Mouse (Mus musculus) C2C12 (cell line): ENCODE data around the gene Spint5. TPM values are rescaled to one million over a fixed set of nuclear protein-coding genes. Genes with fewer than 3 reads are reported as not detected.
"Not testable (repeated sequence)": the region's sequence is repeated elsewhere in the genome, so short reads cannot be mapped to it uniquely, and the experiment has no call there.

Experiments used
- H3K27me3 ChIP-seq: one replicate; pipeline ENCODE4 v1.6.1; 2011; ENCODE audit not compliant: control insufficient read depth, insufficient read depth, insufficient read length
- H3K36me3 ChIP-seq: one replicate; pipeline ENCODE4 v1.6.1; 2011; ENCODE audit not compliant: control insufficient read depth, insufficient read depth
- H3K4me3 ChIP-seq: one replicate; pipeline ENCODE4 v1.5.1; 2011; ENCODE audit warnings: mild to moderate bottlenecking, control low read depth; ENCODE audit not compliant: poor library complexity, insufficient read depth, severe bottlenecking
- H3K79me2 ChIP-seq: one replicate; pipeline ENCODE4 v1.6.1; 2011; ENCODE audit not compliant: control insufficient read depth, insufficient read depth
- H3K79me3 ChIP-seq: one replicate; pipeline ENCODE4 v1.6.1; 2011; ENCODE audit warnings: low read depth, control low read depth
- H3ac ChIP-seq: one replicate; pipeline ENCODE3; 2011; ENCODE audit warnings: low read depth; ENCODE audit not compliant: control insufficient read depth, insufficient read length
- CEBPB ChIP-seq: IDR thresholded peaks from one replicate; pipeline ENCODE4 v1.6.1; 2011; ENCODE audit warnings: low read depth, mild to moderate bottlenecking, control low read depth, moderate library complexity
- CTCF ChIP-seq: IDR thresholded peaks from one replicate; pipeline ENCODE4 v1.5.1; 2011; ENCODE audit not compliant: control insufficient read depth, insufficient read depth, insufficient read length
- FOSL1 ChIP-seq: IDR thresholded peaks from one replicate; pipeline ENCODE4 v1.8.0; 2011; ENCODE audit warnings: mild to moderate bottlenecking, low read length; ENCODE audit not compliant: poor library complexity, insufficient read depth, severe bottlenecking
- MAX ChIP-seq: IDR thresholded peaks from one replicate; pipeline ENCODE4 v1.6.1; 2011; ENCODE audit warnings: mild to moderate bottlenecking, control low read depth
- MYOD1 ChIP-seq: IDR thresholded peaks from one replicate; pipeline ENCODE4 v1.6.1; 2011; ENCODE audit warnings: low read depth; ENCODE audit not compliant: control insufficient read depth, insufficient read length
- MYOG ChIP-seq: IDR thresholded peaks from one replicate; pipeline ENCODE4 v1.6.1; 2011; ENCODE audit not compliant: control insufficient read depth, insufficient read length; ENCODE audit errors: extremely low read depth
- USF1 ChIP-seq: IDR thresholded peaks from one replicate; pipeline ENCODE4 v1.6.1; 2011; ENCODE audit warnings: low read depth, mild to moderate bottlenecking, control low read depth, moderate library complexity
- polyA plus RNA-seq: library from polyadenylated mRNA; unstranded; fragments of >200 nt; fragmentation: generic; extraction: Trizol; gene quantifications from one replicate; pipeline ENCODE4 v1.2.1, GENCODE M21; 2012; ENCODE audit warnings: missing spikeins

The Spint5 gene
- polyA plus RNA-seq, 1 experiment = not detected

- H3ac ChIP-seq = no peak overlapping the region
- no peaks in the 10 kb centered on the region for H3K79me2 ChIP-seq
- no peaks in the 10 kb centered on the region for H3K36me3 ChIP-seq
- H3K79me3 ChIP-seq = no peaks in the 10 kb centered on the region
- H3K27me3 ChIP-seq = peaks cover 20% of the 10 kb centered on the region
- TF ChIP-seq USF1 (no peak), MYOG (no peak), MAX (no peak), CEBPB (no peak), MYOD1 (no peak), CTCF (no peak), FOSL1 (no peak)
- no peak overlapping the region for H3K4me3 ChIP-seq
Measured at GRCm38 (mm10) chr2:164704235-164704634, 10.9 kb upstream of the Spint5 start.

- Histone ChIP-seq H3K27me3 (peaks cover 21% of the 10 kb centered on the region), H3K4me3 (no peak overlapping the region), H3K36me3 (no peaks in the 10 kb centered on the region), H3ac (no peak overlapping the region), H3K79me3 (no peaks in the 10 kb centered on the region), H3K79me2 (no peaks in the 10 kb centered on the region)
- no peak for TF ChIP-seq CEBPB
- no peak for TF ChIP-seq USF1
- no peak for TF ChIP-seq CTCF
- TF ChIP-seq FOSL1 = no peak
- TF ChIP-seq MAX = no peak
- no peak for TF ChIP-seq MYOG
- TF ChIP-seq MYOD1 = no peak
Measured at GRCm38 (mm10) chr2:164705328-164705727, 9.8 kb upstream of the Spint5 start.

DNA sequence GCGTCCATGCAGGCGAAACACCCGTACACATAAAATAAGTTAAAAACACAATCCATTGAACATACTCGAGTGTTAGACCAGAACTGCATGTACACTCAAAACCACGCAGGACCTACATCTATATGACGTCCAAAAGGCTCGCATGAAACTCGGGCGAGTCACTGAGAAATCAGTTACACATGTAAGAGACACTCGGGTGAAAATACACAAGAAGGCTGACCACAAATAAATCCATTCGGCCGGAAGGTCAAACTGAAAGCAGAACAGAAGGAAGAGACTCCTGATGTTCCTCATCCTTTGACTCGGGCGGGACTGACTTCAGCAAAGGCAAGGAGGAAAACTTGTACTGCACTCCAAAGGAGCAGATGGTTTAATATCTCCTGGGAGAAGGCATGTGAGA is 9.1 kb upstream of the Spint5 start:
- Histone ChIP-seq H3K79me2 (no peaks in the 10 kb centered on the region), H3ac (no peak overlapping the region), H3K4me3 (no peak overlapping the region), H3K27me3 (peaks cover 21% of the 10 kb centered on the region), H3K79me3 (no peaks in the 10 kb centered on the region), H3K36me3 (no peaks in the 10 kb centered on the region)
- TF ChIP-seq MYOG (no peak), MAX (no peak), CTCF (no peak), FOSL1 (no peak), USF1 (no peak), MYOD1 (no peak), CEBPB (no peak)

DNA sequence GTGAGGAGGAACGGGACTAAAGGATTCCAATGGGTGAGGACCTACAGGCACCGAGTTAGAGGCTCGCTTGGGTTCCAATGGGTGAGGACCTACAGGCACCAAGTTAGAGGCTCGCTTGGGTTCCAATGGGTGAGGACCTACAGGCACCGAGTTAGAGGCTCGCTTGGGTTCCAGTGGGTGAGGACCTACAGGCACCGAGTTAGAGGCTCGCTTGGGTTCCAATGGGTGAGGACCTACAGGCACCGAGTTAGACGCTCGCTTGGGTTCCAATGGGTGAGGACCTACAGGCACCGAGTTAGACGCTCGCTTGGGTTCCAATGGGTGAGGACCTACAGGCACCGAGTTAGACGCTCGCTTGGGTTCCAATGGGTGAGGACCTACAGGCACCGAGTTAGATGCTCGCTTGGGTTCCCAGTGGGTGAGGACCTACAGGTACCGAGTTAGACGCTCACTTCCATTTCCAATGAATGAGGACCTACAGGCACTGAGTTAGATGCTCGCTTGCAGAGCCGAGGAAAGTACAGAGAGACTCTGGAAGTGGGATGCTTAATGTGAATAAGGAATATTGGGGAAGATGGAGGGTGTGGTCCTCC is 1.2 kb downstream of the Spint5 start:
- H3ac ChIP-seq, H3K79me3 ChIP-seq, H3K79me2 ChIP-seq, H3K4me3 ChIP-seq, H3K36me3 ChIP-seq: not testable (repeated sequence)
- peaks cover 33% of the 10 kb centered on the region for H3K27me3 ChIP-seq

GRCm38 (mm10) chr2:164723276-164723675 is 8.2 kb downstream of the Spint5 start:
- Histone ChIP-seq H3K27me3 (peaks cover 30% of the 10 kb centered on the region), H3K79me3 (no peaks in the 10 kb centered on the region), H3K4me3 (no peak overlapping the region), H3ac (no peak overlapping the region), H3K79me2 (no peaks in the 10 kb centered on the region), H3K36me3 (no peaks in the 10 kb centered on the region)
- TF ChIP-seq MYOD1 = no peak
- no peak for TF ChIP-seq CEBPB
- TF ChIP-seq USF1 = no peak
- TF ChIP-seq MAX = no peak
- TF ChIP-seq CTCF = no peak
- TF ChIP-seq FOSL1 = no peak
- no peak for TF ChIP-seq MYOG

GRCm38 (mm10) chr2:164725895-164726619 is 11.0 kb downstream of the Spint5 start:
- no peak overlapping the region for H3K4me3 ChIP-seq
- no peak overlapping the region for H3ac ChIP-seq
- no peaks in the 10 kb centered on the region for H3K79me3 ChIP-seq
- H3K79me2 ChIP-seq = no peaks in the 10 kb centered on the region
- no peaks in the 10 kb centered on the region for H3K36me3 ChIP-seq
- H3K27me3 ChIP-seq = peaks cover 28% of the 10 kb centered on the region
- no peak for TF ChIP-seq FOSL1
- TF ChIP-seq CEBPB = no peak
- no peak for TF ChIP-seq MYOD1
- no peak for TF ChIP-seq MAX
- no peak for TF ChIP-seq MYOG
- TF ChIP-seq CTCF = no peak
- TF ChIP-seq USF1 = no peak
